Mouse (Mus musculus) A20 (cell line): ENCODE measurements around the gene C1qtnf4.
"Not testable (repeated sequence)": the region's sequence is repeated elsewhere in the genome, so short reads cannot be mapped to it uniquely, and the experiment has no call there.

Experiments
- DNase-seq: peaks from one replicate; pipeline ENCODE4 v3.0.0-alpha.2; 2011; ENCODE audit warnings: low read depth, low spot score

Gene C1qtnf4

DNA sequence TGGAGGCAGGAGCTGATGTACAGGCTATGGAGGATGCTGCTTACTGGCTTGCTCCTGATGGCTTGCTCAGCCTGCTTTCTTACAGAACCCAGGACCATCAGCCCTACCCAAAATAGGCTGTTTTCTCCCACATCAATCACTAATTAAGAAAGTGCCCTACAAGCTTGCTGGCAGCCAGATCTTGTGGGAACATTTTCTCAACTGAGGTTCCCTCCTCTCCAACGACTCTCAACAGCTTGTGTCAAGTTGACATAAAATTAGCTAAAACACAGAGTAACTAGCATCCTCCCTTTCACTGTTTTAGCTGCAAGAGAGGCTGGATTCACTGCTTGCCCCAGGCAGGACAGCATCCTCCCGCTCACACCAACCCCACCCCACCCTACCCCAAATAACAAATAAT, 3.8 kb upstream of the C1qtnf4 start:
- DNase-seq, result no peak

DNA sequence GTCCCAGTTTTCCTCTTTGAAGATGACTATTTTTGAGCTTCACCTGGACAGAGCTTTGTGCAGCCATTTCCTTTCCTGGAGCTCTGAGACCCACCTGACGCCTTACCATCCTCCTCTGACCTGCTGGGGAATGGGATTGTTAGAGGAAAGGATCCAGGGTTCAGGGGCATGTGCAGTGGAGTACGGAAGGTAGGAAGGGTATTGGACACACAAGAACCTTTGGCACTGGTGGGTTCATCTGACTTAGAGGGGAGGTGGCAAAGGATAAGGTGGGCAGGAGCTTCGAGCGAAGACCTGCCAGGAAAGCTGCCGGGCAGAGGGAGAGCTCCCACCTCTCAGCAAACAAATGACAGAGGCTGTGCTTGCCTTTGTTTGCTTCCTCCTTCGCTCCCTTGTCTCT, 776 bp downstream of the C1qtnf4 start:
- no peak for DNase-seq

DNA sequence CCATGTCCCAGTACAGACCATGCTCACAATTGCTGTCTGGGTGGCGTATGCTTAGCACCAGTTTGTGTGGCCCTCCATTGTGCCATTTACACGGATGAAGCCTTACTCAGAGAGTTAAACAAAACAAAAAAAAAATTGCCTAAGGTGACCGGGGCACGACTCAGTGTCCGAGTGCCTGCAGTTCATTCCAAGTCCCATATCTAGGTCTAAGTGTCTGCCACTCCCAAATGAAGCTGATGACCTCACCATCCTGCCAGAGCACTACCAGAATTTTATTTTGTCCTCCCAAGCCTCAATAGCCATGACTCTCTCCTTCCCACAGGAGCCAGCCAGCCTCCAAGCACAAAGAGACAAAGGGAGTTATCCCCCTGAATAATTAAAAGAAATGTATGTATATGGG, 2.0 kb downstream of the C1qtnf4 start:
- DNase-seq, result no peak

DNA sequence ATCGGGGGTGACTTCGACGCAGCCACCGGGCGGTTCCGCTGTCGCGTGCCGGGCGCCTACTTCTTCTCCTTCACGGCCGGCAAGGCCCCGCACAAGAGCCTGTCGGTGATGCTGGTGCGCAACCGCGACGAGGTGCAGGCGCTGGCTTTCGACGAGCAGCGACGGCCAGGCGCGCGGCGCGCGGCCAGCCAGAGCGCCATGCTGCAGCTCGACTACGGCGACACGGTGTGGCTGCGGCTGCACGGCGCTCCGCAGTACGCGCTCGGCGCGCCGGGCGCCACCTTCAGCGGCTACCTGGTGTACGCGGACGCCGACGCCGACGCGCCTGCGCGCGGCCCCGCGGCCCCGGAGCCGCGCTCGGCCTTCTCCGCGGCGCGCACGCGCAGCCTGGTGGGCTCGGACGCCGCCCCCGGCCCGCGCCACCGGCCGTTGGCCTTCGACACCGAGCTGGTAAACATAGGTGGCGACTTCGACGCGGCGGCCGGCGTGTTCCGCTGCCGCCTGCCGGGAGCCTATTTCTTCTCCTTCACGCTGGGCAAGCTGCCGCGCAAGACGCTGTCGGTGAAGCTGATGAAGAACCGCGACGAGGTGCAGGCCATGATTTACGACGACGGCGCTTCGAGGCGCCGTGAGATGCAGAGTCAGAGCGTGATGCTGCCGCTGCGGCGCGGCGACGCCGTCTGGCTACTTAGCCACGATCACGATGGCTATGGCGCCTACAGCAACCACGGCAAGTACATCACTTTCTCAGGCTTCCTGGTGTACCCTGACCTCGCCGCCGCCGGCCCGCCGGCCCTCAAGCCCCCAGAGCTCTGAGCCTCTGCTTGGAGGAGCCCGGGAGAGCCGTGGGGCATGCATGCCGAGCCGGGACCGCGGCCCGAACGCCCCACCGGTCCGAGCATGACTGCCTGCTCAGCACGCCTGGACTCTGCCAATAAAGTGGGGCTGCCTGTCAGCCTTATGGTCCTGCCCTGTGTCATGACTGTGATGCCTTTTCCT, 4.2 kb downstream of the C1qtnf4 start:
- no peak for DNase-seq

DNA sequence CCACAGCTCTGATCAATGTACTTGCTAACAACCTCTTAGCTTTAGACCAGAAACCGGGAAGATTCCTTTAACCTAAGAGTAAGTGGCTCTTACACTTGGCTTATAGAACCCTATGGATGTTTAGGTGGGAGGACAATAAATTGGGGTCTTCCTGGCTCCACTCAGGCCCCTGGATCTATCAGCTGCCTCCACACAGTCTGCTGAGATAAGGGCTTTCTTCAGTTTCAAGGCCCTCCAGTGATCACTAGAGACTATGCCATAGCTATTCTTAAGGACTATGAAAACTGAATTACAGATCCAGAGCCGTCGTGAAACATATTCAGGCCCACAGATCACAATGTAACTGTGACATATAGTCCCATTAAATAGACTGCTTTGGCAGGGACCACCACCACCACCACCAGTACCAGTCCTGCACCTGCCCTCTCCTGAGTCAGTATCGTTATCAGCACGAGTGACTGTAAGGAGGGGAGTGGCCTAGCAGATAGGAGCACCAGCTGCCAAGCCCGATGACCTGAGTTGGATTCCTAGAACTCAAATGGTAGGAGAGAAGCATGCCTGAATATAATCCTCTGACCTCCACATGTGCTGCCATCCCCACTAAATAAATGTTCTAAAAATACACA, 8.1 kb downstream of the C1qtnf4 start:
- no peak for DNase-seq

DNA sequence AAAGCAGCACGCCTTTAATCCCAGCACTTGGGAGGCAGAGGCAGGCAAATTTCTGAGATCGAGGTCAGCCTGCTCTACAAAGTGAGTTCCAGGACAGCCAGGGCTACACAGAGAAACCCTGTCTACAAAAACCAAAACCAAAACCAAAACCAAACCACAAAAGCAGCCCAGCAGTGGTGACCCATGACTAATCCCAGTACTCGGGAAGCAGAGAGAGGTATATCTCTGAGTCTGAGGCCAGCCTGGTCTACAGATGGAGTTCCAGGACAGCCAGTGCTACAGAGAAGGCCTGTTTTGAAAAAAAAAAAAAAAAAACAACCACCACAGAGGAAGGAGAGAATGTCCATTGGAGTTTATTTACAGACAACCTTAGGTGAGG, 8.6 kb downstream of the C1qtnf4 start:
- not testable (repeated sequence) for DNase-seq

DNA sequence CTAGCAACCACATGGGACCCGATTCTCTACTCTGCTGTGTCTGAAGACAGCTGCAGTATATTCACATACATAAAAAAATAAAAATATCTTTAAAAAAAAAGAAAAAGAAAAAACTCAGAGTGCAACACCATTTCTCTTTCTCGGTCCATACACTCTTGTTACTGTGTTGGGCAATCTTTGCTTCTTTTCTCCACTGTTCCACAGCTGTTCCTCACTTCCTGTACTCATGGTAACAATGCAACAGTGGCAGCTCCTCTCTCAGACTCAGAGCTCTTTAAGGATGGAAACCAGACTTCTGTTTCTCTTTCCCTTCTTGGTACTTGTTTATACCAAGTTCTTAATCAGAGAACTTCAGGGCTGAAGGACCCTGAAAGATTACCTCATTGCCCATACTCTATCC, 17.7 kb downstream of the C1qtnf4 start:
- peak; percentile 38 for DNase-seq

DNA sequence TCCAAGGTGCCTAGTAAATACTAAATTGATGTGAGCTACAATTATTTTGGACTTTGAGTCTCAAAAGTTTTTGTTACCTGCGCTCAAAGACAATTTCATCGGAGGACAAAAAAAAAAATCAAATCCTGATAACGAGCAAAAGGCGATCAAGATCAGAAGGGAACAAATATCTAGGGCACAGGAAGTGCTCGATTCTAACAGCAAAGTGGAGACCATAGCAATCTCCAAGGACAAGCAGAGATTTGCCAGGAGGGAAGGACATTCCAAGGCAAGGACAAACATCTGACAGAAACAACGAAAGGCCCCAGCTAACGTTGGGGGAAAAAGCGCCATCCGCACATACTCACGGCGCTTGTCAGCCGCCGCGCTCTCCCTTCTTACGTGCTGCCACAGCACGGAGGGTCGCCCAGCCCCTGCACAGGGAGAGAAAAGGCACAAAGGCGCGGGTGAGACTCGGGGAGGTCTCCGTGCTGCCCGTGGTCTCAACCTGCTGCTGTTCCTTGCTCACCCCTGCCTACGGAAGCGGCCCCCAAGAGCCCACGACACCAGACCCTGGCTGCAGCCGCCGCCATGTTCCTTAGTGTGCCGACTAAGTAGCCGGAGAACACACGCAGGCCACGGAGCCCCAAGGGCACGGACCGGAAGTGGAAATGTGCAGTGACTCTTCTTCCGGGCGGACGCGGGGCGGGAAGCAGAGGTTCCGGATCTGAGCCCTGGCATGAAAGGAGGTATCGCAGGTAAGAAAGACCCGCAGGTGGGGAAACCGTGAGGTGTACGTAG, 18.6 kb downstream of the C1qtnf4 start, which contains the start of the genes Kbtbd4 and Ndufs3:
Kbtbd4 (plus strand) TSS at position 665 of the 780 bp plus-strand sequence.
Ndufs3 (minus strand) TSS at position 752 of the 780 bp plus-strand sequence.
- peak; percentile 96 for DNase-seq

DNA sequence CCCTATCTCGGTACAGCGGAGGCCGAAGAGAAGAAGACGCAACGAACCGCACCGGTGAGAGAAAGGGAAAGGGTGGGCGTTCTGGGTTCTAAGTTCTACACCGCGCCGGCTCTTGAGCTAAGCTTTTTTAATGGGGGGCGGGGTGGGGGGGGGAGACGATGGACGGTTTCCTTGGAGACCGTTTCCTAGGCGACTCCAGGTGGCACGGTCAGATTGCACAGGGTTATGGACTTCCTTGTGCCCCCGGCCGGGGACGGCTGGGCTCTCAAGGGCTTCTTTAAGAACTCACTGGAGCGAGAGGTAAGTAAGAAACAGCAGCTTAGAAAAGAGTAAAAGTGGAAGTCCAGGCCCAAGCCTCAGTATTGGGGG, 19.2 kb downstream of the C1qtnf4 start:
- DNase-seq, result no peak

DNA sequence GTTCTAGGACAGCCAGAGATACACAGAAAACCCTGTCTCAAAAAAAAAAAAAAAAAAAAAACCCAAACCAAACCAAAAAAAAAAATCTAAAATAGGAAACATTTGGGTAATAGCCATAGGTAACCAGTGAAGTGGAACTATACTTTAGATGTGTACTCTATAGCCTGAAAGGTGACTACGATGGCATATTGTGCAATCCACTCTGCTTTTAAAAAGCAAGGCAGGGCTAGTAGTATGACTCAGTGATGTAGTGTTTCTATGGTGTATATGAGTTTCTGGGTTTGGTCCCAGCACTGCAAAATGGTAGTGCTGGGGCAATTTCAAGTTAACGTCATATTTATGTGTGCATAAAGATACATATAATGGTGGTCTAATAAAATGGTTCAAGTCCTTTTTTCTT, 21.1 kb downstream of the C1qtnf4 start:
- no peak for DNase-seq

DNA sequence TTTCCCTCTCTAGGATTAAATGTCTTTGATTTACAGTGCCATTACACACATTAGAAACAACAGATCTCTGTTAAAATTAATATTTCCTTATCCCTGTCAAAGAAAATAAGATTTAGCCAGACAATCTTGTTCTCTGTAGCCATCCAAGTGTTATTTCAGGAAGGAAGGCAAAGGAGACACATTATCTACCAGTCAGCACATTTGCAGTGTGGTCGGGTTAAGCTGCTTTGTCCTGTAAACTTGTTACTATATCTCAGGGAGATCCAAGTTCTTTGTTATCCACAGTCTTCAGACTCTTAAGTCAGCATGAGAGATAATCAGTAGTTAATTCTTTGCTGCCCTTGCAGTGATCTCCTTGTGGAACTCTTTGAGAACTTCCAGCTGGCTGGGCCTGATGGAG, 25.2 kb downstream of the C1qtnf4 start:
- DNase-seq, result no peak

DNA sequence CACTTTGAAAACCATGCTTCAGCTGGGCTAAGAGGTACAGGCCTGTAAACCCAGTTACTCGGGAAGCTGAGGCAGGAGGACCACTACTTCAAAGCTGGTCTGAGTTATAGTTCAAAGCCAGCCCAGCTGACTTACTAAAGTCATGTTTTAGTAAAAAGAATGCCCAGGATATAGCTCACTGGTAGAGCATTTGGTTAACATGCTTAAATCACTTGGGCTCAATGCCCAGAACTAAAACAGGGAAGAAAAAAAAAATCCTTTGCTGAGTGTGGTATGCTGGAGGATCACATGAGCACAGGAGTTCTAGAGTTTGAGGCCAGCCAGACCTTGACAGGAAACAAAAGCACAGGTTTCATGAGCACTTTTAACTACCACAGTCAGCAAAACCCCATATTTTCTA, 26.0 kb downstream of the C1qtnf4 start:
- no peak for DNase-seq

DNA sequence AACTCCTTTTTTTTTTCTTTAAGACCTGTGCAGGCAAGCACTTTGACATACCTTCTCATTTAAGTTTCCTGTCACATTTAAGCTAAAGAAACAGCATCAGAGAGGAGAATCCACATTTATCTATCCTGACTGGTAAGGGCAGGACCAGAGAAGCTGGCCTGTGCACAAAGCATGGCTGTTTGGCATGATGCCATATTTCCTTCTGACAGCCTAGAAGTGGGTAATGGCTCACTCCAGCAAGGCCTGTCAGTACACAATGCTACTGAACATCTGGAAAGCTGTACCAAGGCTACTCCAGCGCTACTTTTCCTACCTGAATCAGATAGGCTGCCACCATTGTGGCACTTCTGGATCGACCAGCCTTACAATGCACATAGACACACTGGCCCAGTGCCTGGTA, 28.0 kb downstream of the C1qtnf4 start:
- DNase-seq, result no peak

DNA sequence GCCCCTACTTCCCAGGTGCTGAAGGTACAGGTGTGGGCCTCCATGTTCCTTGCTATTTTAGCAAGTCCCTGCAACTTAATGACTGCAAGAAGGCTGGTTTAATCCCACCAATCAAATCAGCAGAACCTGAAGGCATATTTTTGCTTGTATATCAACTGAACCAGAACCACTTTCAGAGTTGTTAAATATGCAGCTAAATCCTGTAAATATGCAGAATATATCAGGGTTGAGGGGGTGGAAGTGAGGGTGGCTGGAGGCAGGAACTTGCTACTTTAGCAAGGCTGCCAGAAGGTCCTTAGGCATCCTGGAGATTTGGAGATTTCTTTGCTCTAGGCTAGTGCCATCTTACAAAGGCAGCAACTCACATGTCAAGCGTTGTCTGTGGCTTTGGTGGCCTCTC, 29.9 kb downstream of the C1qtnf4 start:
- peak; percentile 45 for DNase-seq

DNA sequence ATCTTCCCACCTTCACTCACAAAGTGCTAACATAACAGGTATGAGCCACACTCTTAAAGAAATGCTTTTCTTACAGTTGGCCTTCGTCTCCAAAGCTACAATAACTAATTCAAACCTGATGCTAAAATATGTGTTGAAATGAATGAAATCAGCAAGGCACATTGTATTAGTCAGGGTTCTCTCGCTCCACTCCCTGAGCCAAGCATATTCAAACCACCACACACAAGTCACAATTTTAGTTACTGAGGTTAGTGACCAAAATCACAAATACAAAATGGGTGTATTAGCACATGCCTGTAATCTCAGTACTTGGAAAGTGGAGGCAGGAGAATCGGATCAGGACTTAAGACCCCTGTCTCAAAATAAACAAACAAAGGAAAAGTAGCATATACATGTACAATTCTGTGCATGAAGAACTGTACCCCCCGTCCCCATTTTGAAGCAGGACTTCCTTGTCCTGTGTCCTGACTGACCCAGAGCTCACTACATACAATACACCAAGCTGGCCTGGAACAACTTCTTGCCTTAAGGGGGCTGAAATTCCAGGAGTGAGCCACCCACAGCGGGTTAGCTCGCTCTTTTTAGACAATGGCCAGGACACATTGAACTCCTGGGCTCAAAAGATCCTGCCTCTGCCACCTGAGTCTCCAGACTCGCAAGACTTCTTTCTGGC, 31.0 kb downstream of the C1qtnf4 start:
- no peak for DNase-seq

DNA sequence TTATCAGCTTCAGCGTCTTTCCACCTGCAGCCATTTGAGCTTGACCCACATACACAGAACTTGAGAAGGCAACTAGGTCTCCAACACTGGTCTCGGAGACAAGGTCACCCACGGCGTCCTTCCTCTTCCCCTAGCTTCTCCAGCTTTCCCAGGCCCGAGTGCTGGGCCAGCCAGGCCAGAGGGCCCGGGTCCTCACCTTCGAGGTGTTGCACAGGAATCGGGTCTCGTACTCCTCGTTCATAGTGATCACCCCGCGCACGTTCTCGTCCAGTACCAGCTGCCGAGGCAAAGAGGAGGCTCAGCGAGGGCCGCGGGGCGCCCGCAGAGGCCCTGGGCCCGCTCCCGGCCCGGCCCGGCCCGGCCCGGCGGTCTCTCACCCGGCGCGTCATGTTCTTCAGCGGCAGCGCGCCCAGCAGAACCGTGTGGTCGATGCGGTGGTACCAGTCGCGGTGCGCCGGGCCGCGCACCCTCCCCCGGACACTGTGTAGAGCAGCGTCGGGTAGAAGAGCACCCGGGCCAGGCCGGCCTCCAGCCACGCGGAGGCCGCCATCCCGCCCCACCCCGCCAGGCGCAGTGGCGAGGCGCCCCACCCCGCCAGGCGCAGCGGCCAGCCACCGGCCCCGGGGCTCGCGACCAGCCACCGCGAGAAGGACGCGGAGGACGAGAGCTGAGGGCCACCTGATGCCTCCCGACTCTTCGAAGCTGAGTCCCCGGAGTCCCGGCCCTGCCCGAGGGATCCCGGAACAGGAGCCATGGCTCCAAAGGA, 31.8 kb downstream of the C1qtnf4 start:
- DNase-seq, result peak; percentile 81

DNA sequence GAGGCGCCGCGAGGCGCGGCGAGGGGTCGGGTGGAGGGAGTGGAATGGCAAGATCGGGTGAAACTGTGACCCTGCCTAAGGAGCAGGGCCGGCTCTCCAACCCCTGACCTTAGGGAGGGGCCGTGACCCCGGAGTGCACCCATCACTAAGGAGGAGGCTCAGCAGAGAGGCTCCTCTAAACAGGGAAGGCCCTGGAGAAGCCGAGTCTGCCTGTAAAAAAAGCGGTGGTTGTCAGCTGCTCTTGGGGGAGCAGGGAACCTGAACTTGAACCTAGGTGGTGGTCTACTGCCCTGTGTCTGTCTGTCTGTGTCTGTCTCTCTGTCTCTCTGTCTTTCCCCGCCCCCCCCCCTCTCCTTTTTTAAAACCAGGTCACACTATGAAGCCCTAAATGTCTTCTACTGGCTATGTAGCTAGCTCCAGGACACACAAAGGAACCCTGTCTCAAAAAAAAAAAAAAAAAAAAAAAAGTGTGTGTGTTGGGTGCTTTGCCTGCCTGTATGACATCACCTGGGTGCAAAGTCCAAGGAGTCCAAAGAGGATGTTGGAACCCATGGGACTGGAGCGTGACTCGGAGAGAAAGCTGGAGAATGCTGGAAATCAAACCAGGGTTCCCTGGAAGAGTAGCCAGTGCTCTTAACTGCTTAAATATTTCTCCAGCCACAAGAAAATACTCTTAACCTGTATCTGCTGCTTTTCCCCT, 32.5 kb downstream of the C1qtnf4 start:
- peak; percentile 30 for DNase-seq

DNA sequence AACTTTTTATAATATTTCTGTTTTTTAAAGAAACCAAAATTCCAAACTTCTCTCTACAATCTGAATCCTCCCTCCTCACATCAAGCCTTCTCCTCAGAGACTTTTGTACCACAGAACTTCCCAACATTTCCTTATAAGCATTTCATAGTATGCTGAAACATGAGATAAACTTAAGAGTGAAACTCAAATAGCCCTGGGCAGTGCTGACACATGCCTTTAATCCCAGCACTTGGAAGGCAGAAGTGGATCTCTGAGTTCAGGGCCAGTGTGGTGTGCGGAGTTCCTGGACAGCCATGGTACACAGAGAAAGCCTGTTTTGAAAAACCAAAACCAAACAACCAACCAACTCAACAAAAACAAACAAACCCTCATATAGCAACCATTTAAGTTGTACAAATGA, 35.5 kb downstream of the C1qtnf4 start:
- no peak for DNase-seq

DNA sequence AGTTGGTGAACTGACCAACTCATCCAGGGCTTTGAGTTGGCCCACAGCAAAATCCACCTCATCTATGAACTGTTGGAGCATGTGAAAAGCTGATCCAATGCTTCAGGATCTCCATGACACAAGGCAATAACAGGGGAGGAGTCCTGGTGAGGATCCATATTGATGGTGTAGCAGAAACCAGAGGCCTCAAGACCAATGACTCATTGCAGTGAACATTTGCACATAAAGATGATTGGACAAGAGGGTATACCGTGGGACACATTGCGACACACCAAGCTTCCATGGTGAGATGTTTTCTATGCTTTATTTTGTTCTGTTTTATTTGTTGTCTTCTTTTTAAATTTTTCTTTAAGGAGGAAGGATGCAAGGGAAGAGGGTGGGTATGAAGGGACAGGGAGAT, 37.0 kb downstream of the C1qtnf4 start:
- DNase-seq, result no peak

DNA sequence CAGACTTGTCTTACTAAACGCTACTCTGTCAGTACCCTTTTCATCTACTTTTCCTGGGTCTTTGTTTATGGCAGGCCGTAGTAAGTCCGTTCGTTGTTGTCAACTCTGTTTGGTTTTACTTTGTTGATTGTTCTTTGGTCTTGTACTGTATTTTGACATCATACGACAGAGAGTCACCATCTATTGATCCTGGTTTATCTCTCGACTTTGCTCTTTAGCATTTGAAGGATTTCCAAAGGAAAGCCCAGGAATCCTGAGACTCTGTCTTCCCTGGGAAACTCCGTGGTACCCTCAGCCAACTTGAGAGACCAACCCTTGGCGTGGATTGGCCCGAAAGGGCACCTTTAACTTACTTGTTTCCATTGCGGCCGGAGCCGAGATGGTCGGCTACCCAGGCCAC, 42.9 kb downstream of the C1qtnf4 start:
- DNase-seq, result no peak
